Mouse (Mus musculus) hindbrain, embryonic 14.5 days (tissue): ENCODE data around the gene Fem1b. TPM values are rescaled to one million over a fixed set of nuclear protein-coding genes. Genes with fewer than 3 reads are reported as not detected.

Experiments used
- ATAC-seq: fragments of 200-750 bp; cut with Nextera tagmentation; 2 replicates; pipeline ENCODE4 v1.8.0; 2017; ENCODE audit warnings: moderate number of reproducible peaks, mild to moderate bottlenecking, moderate TSS enrichment, moderate library complexity; ENCODE audit not compliant: low FRiP score
- DNase-seq: peaks from one replicate; pipeline ENCODE4 v3.0.0-alpha.2; 2015; ENCODE audit warnings: low spot score
- H3K27ac ChIP-seq: fragments of 300-500 bp; sonication (generic); 2 replicates; pipeline ENCODE4 v1.5.1; 2014; ENCODE audit warnings: mild to moderate bottlenecking, moderate library complexity
- H3K27me3 ChIP-seq: fragments of 300-500 bp; sonication (generic); 2 replicates; pipeline ENCODE4 v1.6.1; 2014; ENCODE audit warnings: mild to moderate bottlenecking, low read length, mixed read lengths; ENCODE audit not compliant: control insufficient read depth, insufficient read depth
- H3K36me3 ChIP-seq: fragments of 300-500 bp; sonication (generic); replicated peaks from 2 replicates; pipeline ENCODE4 v1.6.1; 2014; ENCODE audit not compliant: control insufficient read depth, insufficient read depth
- H3K4me1 ChIP-seq: fragments of 300-500 bp; sonication (generic); replicated peaks from 2 replicates; pipeline ENCODE4 v1.6.1; 2014; ENCODE audit warnings: antibody characterized with exemption, low read length, mixed read lengths; ENCODE audit not compliant: control insufficient read depth, insufficient read depth
- H3K4me2 ChIP-seq: fragments of 300-500 bp; sonication (generic); replicated peaks from 2 replicates; pipeline ENCODE4 v1.6.1; 2014; ENCODE audit warnings: mild to moderate bottlenecking, moderate library complexity
- H3K4me3 ChIP-seq: fragments of 300-500 bp; sonication (generic); replicated peaks from 2 replicates; pipeline ENCODE4 v1.5.1; 2014; ENCODE audit warnings: mild to moderate bottlenecking, low read length
- H3K9ac ChIP-seq: fragments of 300-500 bp; sonication (generic); 2 replicates; pipeline ENCODE4 v1.6.1; 2014
- H3K9me3 ChIP-seq: fragments of 300-500 bp; sonication (generic); 2 replicates; pipeline ENCODE4 v1.6.1; 2016; ENCODE audit warnings: low read length; ENCODE audit not compliant: control insufficient read depth
- WGBS: fragments of 180-500 bp; shearing (Covaris S2); extraction: QIAGEN DNeasy Blood & Tissue Kit; methylation state at CpG from one replicate; pipeline ENCODE4 v1.1.7; 2014; 5-methylcytosine and 5-hydroxymethylcytosine counted together
- polyA plus RNA-seq: library from polyadenylated mRNA; unstranded; fragments of >200 nt; fragmentation: Nextera tagmentation; extraction: Ambion mirVana; gene quantifications from 2 replicates; pipeline ENCODE4 v1.2.1, GENCODE M21; 2014

The Fem1b gene
- polyA plus RNA-seq, 1 experiment from 2014 or later: 86.6 TPM

- Histone ChIP-seq H3K4me1 (no peaks in the 10 kb centered on the region), H3K9ac (no peak overlapping the region), H3K27me3 (no peaks in the 10 kb centered on the region), H3K27ac (no peak overlapping the region), H3K4me3 (no peak overlapping the region), H3K4me2 (no peak overlapping the region), H3K9me3 (no peaks in the 10 kb centered on the region), H3K36me3 (no peaks in the 10 kb centered on the region)
- peak; percentile 84 for DNase-seq
- peak; percentile 68; the same call in 1 of the 2 replicates for ATAC-seq
- WGBS: 4% methylated on average over 3 of the region's 3 CpGs
These were observed 36.0 kb upstream of the Fem1b start for GRCm38 (mm10) chr9:62847694-62848093.

GRCm38 (mm10) chr9:62844461-62844860 is 32.7 kb upstream of the Fem1b start:
- ATAC-seq: no peak
- Histone ChIP-seq H3K4me3 (no peak overlapping the region), H3K27ac (no peak overlapping the region), H3K36me3 (no peaks in the 10 kb centered on the region), H3K27me3 (no peaks in the 10 kb centered on the region), H3K9ac (no peak overlapping the region), H3K9me3 (no peaks in the 10 kb centered on the region), H3K4me2 (no peak overlapping the region), H3K4me1 (0 out of 2 replicates have a peak, but pooled peaks cover 2% of the 10 kb centered on the region)
- 96% methylated on average over 5 of the region's 5 CpGs for WGBS
- DNase-seq: no peak

GRCm38 (mm10) chr9:62843356-62844024 is 31.8 kb upstream of the Fem1b start:
- no peaks in the 10 kb centered on the region for H3K27me3 ChIP-seq
- H3K9me3 ChIP-seq: no peaks in the 10 kb centered on the region
- H3K4me3 ChIP-seq: no peak overlapping the region
- DNase-seq (no peak), ATAC-seq (no peak)
- H3K27ac ChIP-seq: no peak overlapping the region
- H3K36me3 ChIP-seq: no peaks in the 10 kb centered on the region
- H3K9ac ChIP-seq: no peak overlapping the region
- no peak overlapping the region for H3K4me2 ChIP-seq
- H3K4me1 ChIP-seq: peaks cover 8% of the 10 kb centered on the region
- 86% methylated on average over 10 of the region's 10 CpGs for WGBS

- ATAC-seq (no peak), DNase-seq (peak; percentile 51)
- Histone ChIP-seq H3K9ac (peak overlapping the region; percentile 78), H3K27ac (peak overlapping the region; percentile 71; the same call in 1 of the 2 replicates), H3K4me3 (peak overlapping the region; percentile 64), H3K27me3 (no peaks in the 10 kb centered on the region), H3K4me2 (peak overlapping the region; percentile 87), H3K9me3 (no peaks in the 10 kb centered on the region), H3K4me1 (peaks cover 8% of the 10 kb centered on the region), H3K36me3 (no peaks in the 10 kb centered on the region)
- whole genome bisulfite sequencing: 14% methylated on average over 14 of the region's 14 CpGs
These were observed 27.5 kb upstream of the Fem1b start for GRCm38 (mm10) chr9:62839172-62839770.

GRCm38 (mm10) chr9:62838506-62839171 is 26.9 kb upstream of the Fem1b start, which contains the start of gene Cln6:
Cln6 (plus strand) TSS chr9:62838785.
- peak within 1 kb of the TSS; percentile 78 for H3K9ac ChIP-seq
- under 1% methylated on average over 47 of the region's 48 CpGs for WGBS
- peaks cover 8% of the 10 kb centered on the region for H3K4me1 ChIP-seq
- peak within 1 kb of the TSS; percentile 64 for H3K4me3 ChIP-seq
- H3K4me2 ChIP-seq: peak within 1 kb of the TSS; percentile 87
- H3K36me3 ChIP-seq: no peaks in the 10 kb centered on the region
- no peaks in the 10 kb centered on the region for H3K27me3 ChIP-seq
- H3K27ac ChIP-seq: peak within 1 kb of the TSS; percentile 71
- ATAC-seq: peak; percentile 89
- DNase-seq: peak; percentile 71
- H3K9me3 ChIP-seq: no peaks in the 10 kb centered on the region

- Histone ChIP-seq H3K4me2 (peak overlapping the region; percentile 87), H3K36me3 (no peaks in the 10 kb centered on the region), H3K9ac (peak overlapping the region; percentile 78), H3K9me3 (no peaks in the 10 kb centered on the region), H3K27ac (peak overlapping the region; percentile 38; the same call in 1 of the 2 replicates), H3K4me1 (peaks cover 8% of the 10 kb centered on the region), H3K4me3 (peak overlapping the region; percentile 64), H3K27me3 (no peaks in the 10 kb centered on the region)
- ATAC-seq (no peak), DNase-seq (no peak)
- 19% methylated on average over 8 of the region's 8 CpGs for WGBS
These were observed 26.4 kb upstream of the Fem1b start for GRCm38 (mm10) chr9:62838146-62838505.

- ATAC-seq (no peak), DNase-seq (no peak)
- Histone ChIP-seq H3K36me3 (no peaks in the 10 kb centered on the region), H3K4me2 (no peak overlapping the region), H3K9me3 (no peaks in the 10 kb centered on the region), H3K27me3 (no peaks in the 10 kb centered on the region), H3K27ac (no peak overlapping the region), H3K4me1 (peaks cover 8% of the 10 kb centered on the region), H3K4me3 (no peak overlapping the region), H3K9ac (no peak overlapping the region)
- WGBS: 70% methylated on average over 3 of the region's 3 CpGs
These were observed 25.9 kb upstream of the Fem1b start for GRCm38 (mm10) chr9:62837611-62838010.

GRCm38 (mm10) chr9:62835705-62836446 is 24.1 kb upstream of the Fem1b start:
- Histone ChIP-seq H3K4me3 (no peak overlapping the region), H3K36me3 (no peaks in the 10 kb centered on the region), H3K4me2 (no peak overlapping the region), H3K27ac (no peak overlapping the region), H3K9me3 (no peaks in the 10 kb centered on the region), H3K27me3 (no peaks in the 10 kb centered on the region), H3K9ac (no peak overlapping the region), H3K4me1 (peaks cover 8% of the 10 kb centered on the region)
- no peak for DNase-seq
- 53% methylated on average over 4 of the region's 4 CpGs for WGBS
- ATAC-seq: no peak

GRCm38 (mm10) chr9:62834906-62835305 is 23.2 kb upstream of the Fem1b start:
- Histone ChIP-seq H3K27me3 (no peaks in the 10 kb centered on the region), H3K4me1 (peaks cover 8% of the 10 kb centered on the region), H3K36me3 (no peaks in the 10 kb centered on the region), H3K9me3 (no peaks in the 10 kb centered on the region), H3K27ac (no peak overlapping the region), H3K4me3 (no peak overlapping the region), H3K9ac (no peak overlapping the region), H3K4me2 (no peak overlapping the region)
- DNase-seq (no peak), ATAC-seq (no peak)
- WGBS: 85% methylated on average over 5 of the region's 5 CpGs
